Mouse (Mus musculus): ENCODE data around the gene Gm10271. TPM values are rescaled to one million over a fixed set of nuclear protein-coding genes. Genes with fewer than 3 reads are reported as not detected.

The Gm10271 gene
- polyA plus RNA-seq (2014; fragmentation: Nextera tagmentation; extraction: Ambion mirVana): not detected in 2 replicates

GRCm38 (mm10) chr10:116972509-116972908 lies at the start of gene Gm10271:
TSS of gene Gm10271 (minus strand) at chr10:116972609.
- no peak within 1 kb of the TSS for H3K27ac ChIP-seq (ENCODE audit: low read depth, low read length)
- no peak for DNase-seq (ENCODE audit: low spot score)
- no peak for ATAC-seq (replicated peaks; ENCODE audit: low FRiP score)
- H3K9me3 ChIP-seq (ENCODE audit: control insufficient read depth, low read length): no peaks in the 10 kb centered on the region
- no peak within 1 kb of the TSS for H3K4me3 ChIP-seq (ENCODE audit: low read depth, low read length)
- H3K36me3 ChIP-seq (ENCODE audit: control insufficient read depth, insufficient read depth, low read length): no peaks in the 10 kb centered on the region
- no peak within 1 kb of the TSS for H3K9ac ChIP-seq (ENCODE audit: low read length)
- H3K27me3 ChIP-seq (ENCODE audit: control insufficient read depth, insufficient read depth, low read length): no peaks in the 10 kb centered on the region
- no peak within 1 kb of the TSS for H3K4me2 ChIP-seq (ENCODE audit: low read depth, low read length, severe bottlenecking)
- H3K4me1 ChIP-seq (replicated peaks; ENCODE audit: control insufficient read depth, insufficient read depth, low read length): no peaks in the 10 kb centered on the region
- WGBS: 94% methylated on average over 6 of the region's 6 CpGs

- no peak overlapping the region for H3K9ac ChIP-seq (ENCODE audit: low read length)
- peaks cover 4% of the 10 kb centered on the region; the same call in 1 of the 2 replicates for H3K27me3 ChIP-seq (ENCODE audit: control insufficient read depth, insufficient read depth, low read length)
- H3K4me1 ChIP-seq (replicated peaks; ENCODE audit: control insufficient read depth, insufficient read depth, low read length): peaks cover 5% of the 10 kb centered on the region; the same call in 1 of the 2 replicates
- ATAC-seq (replicated peaks; ENCODE audit: low FRiP score) (no peak; the same call in 1 of the 2 replicates), DNase-seq (ENCODE audit: low spot score) (no peak)
- no peaks in the 10 kb centered on the region for H3K9me3 ChIP-seq (ENCODE audit: control insufficient read depth, low read length)
- H3K36me3 ChIP-seq (ENCODE audit: control insufficient read depth, insufficient read depth, low read length): no peaks in the 10 kb centered on the region
- no peak overlapping the region for H3K4me2 ChIP-seq (ENCODE audit: low read depth, low read length, severe bottlenecking)
- H3K27ac ChIP-seq (ENCODE audit: low read depth, low read length): no peak overlapping the region
- H3K4me3 ChIP-seq (ENCODE audit: low read depth, low read length): no peak overlapping the region
- 17% methylated on average over 21 of the region's 21 CpGs for WGBS
Measured at GRCm38 (mm10) chr10:117021020-117021754, 48.8 kb upstream of the Gm10271 start.

- Histone ChIP-seq H3K27ac (ENCODE audit: low read depth, low read length) (no peak overlapping the region), H3K9ac (ENCODE audit: low read length) (no peak overlapping the region), H3K9me3 (ENCODE audit: control insufficient read depth, low read length) (no peaks in the 10 kb centered on the region), H3K27me3 (ENCODE audit: control insufficient read depth, insufficient read depth, low read length) (0 out of 2 replicates have a peak, but pooled peaks cover 2% of the 10 kb centered on the region), H3K36me3 (ENCODE audit: control insufficient read depth, insufficient read depth, low read length) (no peaks in the 10 kb centered on the region), H3K4me3 (ENCODE audit: low read depth, low read length) (no peak overlapping the region), H3K4me2 (ENCODE audit: low read depth, low read length, severe bottlenecking) (no peak overlapping the region), H3K4me1 (replicated peaks; ENCODE audit: control insufficient read depth, insufficient read depth, low read length) (peaks cover 5% of the 10 kb centered on the region; the same call in 1 of the 2 replicates)
- no peak for DNase-seq (ENCODE audit: low spot score)
- no peak for ATAC-seq (replicated peaks; ENCODE audit: low FRiP score)
- WGBS: 58% methylated on average over 7 of the region's 7 CpGs
Measured at GRCm38 (mm10) chr10:117018281-117018840, 46.0 kb upstream of the Gm10271 start.

GRCm38 (mm10) chr10:117014565-117014964 lies 42.2 kb upstream of the Gm10271 start:
- Histone ChIP-seq H3K4me3 (ENCODE audit: low read depth, low read length) (no peak overlapping the region), H3K27ac (ENCODE audit: low read depth, low read length) (no peak overlapping the region), H3K27me3 (ENCODE audit: control insufficient read depth, insufficient read depth, low read length) (no peaks in the 10 kb centered on the region), H3K9ac (ENCODE audit: low read length) (no peak overlapping the region), H3K4me2 (ENCODE audit: low read depth, low read length, severe bottlenecking) (no peak overlapping the region), H3K36me3 (ENCODE audit: control insufficient read depth, insufficient read depth, low read length) (no peaks in the 10 kb centered on the region), H3K9me3 (ENCODE audit: control insufficient read depth, low read length) (no peaks in the 10 kb centered on the region), H3K4me1 (replicated peaks; ENCODE audit: control insufficient read depth, insufficient read depth, low read length) (peaks cover 5% of the 10 kb centered on the region; the same call in 1 of the 2 replicates)
- WGBS: 93% methylated on average over 5 of the region's 5 CpGs
- DNase-seq (ENCODE audit: low spot score): no peak
- no peak for ATAC-seq (replicated peaks; ENCODE audit: low FRiP score)

- DNase-seq (ENCODE audit: low spot score) (no peak), ATAC-seq (replicated peaks; ENCODE audit: low FRiP score) (no peak)
- Histone ChIP-seq H3K4me2 (ENCODE audit: low read depth, low read length, severe bottlenecking) (no peak overlapping the region), H3K9me3 (ENCODE audit: control insufficient read depth, low read length) (no peaks in the 10 kb centered on the region), H3K4me3 (ENCODE audit: low read depth, low read length) (no peak overlapping the region), H3K27ac (ENCODE audit: low read depth, low read length) (no peak overlapping the region), H3K36me3 (ENCODE audit: control insufficient read depth, insufficient read depth, low read length) (no peaks in the 10 kb centered on the region), H3K9ac (ENCODE audit: low read length) (no peak overlapping the region), H3K27me3 (ENCODE audit: control insufficient read depth, insufficient read depth, low read length) (no peaks in the 10 kb centered on the region), H3K4me1 (replicated peaks; ENCODE audit: control insufficient read depth, insufficient read depth, low read length) (peaks cover 5% of the 10 kb centered on the region; the same call in 1 of the 2 replicates)
- WGBS: 47% methylated on average over 12 of the region's 12 CpGs
Measured at GRCm38 (mm10) chr10:117013689-117014390, 41.4 kb upstream of the Gm10271 start.

GRCm38 (mm10) chr10:117011047-117011446 lies 38.6 kb upstream of the Gm10271 start:
- DNase-seq (ENCODE audit: low spot score) (no peak), ATAC-seq (replicated peaks; ENCODE audit: low FRiP score) (no peak)
- WGBS: 53% methylated on average over 8 of the region's 8 CpGs
- no peaks in the 10 kb centered on the region for H3K9me3 ChIP-seq (ENCODE audit: control insufficient read depth, low read length)
- H3K4me1 ChIP-seq (replicated peaks; ENCODE audit: control insufficient read depth, insufficient read depth, low read length): no peaks in the 10 kb centered on the region
- H3K4me2 ChIP-seq (ENCODE audit: low read depth, low read length, severe bottlenecking): no peak overlapping the region
- H3K27ac ChIP-seq (ENCODE audit: low read depth, low read length): no peak overlapping the region
- no peak overlapping the region for H3K9ac ChIP-seq (ENCODE audit: low read length)
- H3K4me3 ChIP-seq (ENCODE audit: low read depth, low read length): no peak overlapping the region
- H3K36me3 ChIP-seq (ENCODE audit: control insufficient read depth, insufficient read depth, low read length): no peaks in the 10 kb centered on the region
- no peaks in the 10 kb centered on the region for H3K27me3 ChIP-seq (ENCODE audit: control insufficient read depth, insufficient read depth, low read length)

GRCm38 (mm10) chr10:117009691-117010090 lies 37.3 kb upstream of the Gm10271 start:
- H3K9ac ChIP-seq (ENCODE audit: low read length): no peak overlapping the region
- WGBS: 85% methylated on average over 6 of the region's 6 CpGs
- DNase-seq (ENCODE audit: low spot score): no peak
- H3K27ac ChIP-seq (ENCODE audit: low read depth, low read length): no peak overlapping the region
- no peaks in the 10 kb centered on the region for H3K36me3 ChIP-seq (ENCODE audit: control insufficient read depth, insufficient read depth, low read length)
- ATAC-seq (replicated peaks; ENCODE audit: low FRiP score): no peak
- H3K4me2 ChIP-seq (ENCODE audit: low read depth, low read length, severe bottlenecking): no peak overlapping the region
- no peaks in the 10 kb centered on the region for H3K27me3 ChIP-seq (ENCODE audit: control insufficient read depth, insufficient read depth, low read length)
- no peak overlapping the region for H3K4me3 ChIP-seq (ENCODE audit: low read depth, low read length)
- H3K9me3 ChIP-seq (ENCODE audit: control insufficient read depth, low read length): no peaks in the 10 kb centered on the region
- no peaks in the 10 kb centered on the region for H3K4me1 ChIP-seq (replicated peaks; ENCODE audit: control insufficient read depth, insufficient read depth, low read length)

GRCm38 (mm10) chr10:117005707-117006464 lies 33.5 kb upstream of the Gm10271 start:
- no peaks in the 10 kb centered on the region for H3K9me3 ChIP-seq (ENCODE audit: control insufficient read depth, low read length)
- H3K27ac ChIP-seq (ENCODE audit: low read depth, low read length): no peak overlapping the region
- H3K36me3 ChIP-seq (ENCODE audit: control insufficient read depth, insufficient read depth, low read length): no peaks in the 10 kb centered on the region
- H3K9ac ChIP-seq (ENCODE audit: low read length): no peak overlapping the region
- H3K4me1 ChIP-seq (replicated peaks; ENCODE audit: control insufficient read depth, insufficient read depth, low read length): no peaks in the 10 kb centered on the region
- H3K4me2 ChIP-seq (ENCODE audit: low read depth, low read length, severe bottlenecking): no peak overlapping the region
- no peaks in the 10 kb centered on the region for H3K27me3 ChIP-seq (ENCODE audit: control insufficient read depth, insufficient read depth, low read length)
- ATAC-seq (replicated peaks; ENCODE audit: low FRiP score) (no peak), DNase-seq (ENCODE audit: low spot score) (no peak)
- no peak overlapping the region for H3K4me3 ChIP-seq (ENCODE audit: low read depth, low read length)
- 82% methylated on average over 12 of the region's 12 CpGs for WGBS
